Mouse (Mus musculus) hindbrain, embryonic 10.5 days (tissue): ENCODE data around the gene Fdxacb1. TPM values are rescaled to one million over a fixed set of nuclear protein-coding genes. Genes with fewer than 3 reads are reported as not detected.

Experiments used
- DNase-seq: peaks from one replicate; pipeline ENCODE4 v3.0.0-alpha.2; 2017; ENCODE audit warnings: low spot score
- H3K27ac ChIP-seq: fragments of 300-500 bp; sonication (generic); 2 replicates; pipeline ENCODE4 v1.5.1; 2016; ENCODE audit warnings: mild to moderate bottlenecking, moderate library complexity
- H3K27me3 ChIP-seq: fragments of 300-500 bp; sonication (generic); 2 replicates; pipeline ENCODE4 v1.6.1; 2016; ENCODE audit warnings: mild to moderate bottlenecking; ENCODE audit not compliant: poor library complexity, insufficient read depth, severe bottlenecking
- H3K36me3 ChIP-seq: fragments of 300-500 bp; sonication (generic); 2 replicates; pipeline ENCODE4 v1.6.1; 2016; ENCODE audit warnings: mild to moderate bottlenecking, moderate library complexity
- H3K4me1 ChIP-seq: fragments of 300-500 bp; sonication (generic); replicated peaks from 2 replicates; pipeline ENCODE4 v1.6.1; 2016; ENCODE audit warnings: mild to moderate bottlenecking
- H3K4me3 ChIP-seq: fragments of 300-500 bp; sonication (generic); 2 replicates; pipeline ENCODE4 v1.5.1; 2016; ENCODE audit warnings: mild to moderate bottlenecking, moderate library complexity
- H3K9me3 ChIP-seq: fragments of 300-500 bp; sonication (generic); 2 replicates; pipeline ENCODE4 v1.6.1; 2016; ENCODE audit warnings: mild to moderate bottlenecking, moderate library complexity
- WGBS: fragments of 180-500 bp; shearing (Covaris S2); methylation state at CpG from one replicate; pipeline ENCODE4 v1.1.7; 2016; 5-methylcytosine and 5-hydroxymethylcytosine counted together
- polyA plus RNA-seq: library from polyadenylated mRNA; unstranded; fragments of >200 nt; fragmentation: Nextera tagmentation; extraction: Ambion mirVana; gene quantifications from 2 replicates; pipeline ENCODE4 v1.2.1, GENCODE M21; 2016

Gene Fdxacb1
- polyA plus RNA-seq, 1 experiment from 2014 or later = 11.4 TPM

DNA sequence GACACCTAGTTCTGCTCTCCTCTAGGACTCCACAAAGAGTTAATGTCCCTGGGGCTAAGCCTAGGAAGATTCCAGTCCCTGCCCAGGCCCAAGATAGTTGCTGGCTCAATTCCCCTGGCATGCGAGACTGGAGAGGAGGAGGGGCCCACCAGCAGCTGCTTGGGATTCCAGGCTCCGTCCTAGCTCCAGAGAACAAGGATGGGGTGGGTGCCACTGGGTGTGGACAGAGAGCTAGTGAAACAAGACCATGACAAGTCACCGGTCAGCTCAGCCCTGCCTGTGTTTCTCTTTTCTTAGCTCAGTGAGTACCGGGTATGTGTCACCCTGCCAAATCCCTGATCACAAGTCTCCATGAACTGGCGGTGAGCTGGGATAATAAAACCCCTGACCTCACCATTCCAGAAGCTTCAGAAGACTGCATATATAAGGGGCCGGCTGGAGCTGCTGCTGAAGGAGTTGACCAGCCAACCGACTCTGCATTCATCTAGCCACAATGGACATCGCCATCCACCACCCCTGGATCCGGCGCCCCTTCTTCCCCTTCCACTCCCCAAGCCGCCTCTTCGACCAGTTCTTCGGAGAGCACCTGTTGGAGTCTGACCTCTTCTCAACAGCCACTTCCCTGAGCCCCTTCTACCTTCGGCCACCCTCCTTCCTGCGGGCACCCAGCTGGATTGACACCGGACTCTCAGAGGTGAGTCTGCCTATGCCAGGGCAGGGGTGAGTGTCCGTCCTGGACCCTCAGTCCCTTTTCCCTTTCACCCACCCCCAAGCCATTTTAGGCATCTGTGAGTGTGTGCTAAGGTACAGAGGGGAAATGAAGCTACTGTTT, 15.0 kb upstream of the Fdxacb1 start:
- H3K36me3 ChIP-seq = no peaks in the 10 kb centered on the region
- DNase-seq = no peak
- no peaks in the 10 kb centered on the region for H3K9me3 ChIP-seq
- peaks cover 10% of the 10 kb centered on the region for H3K4me1 ChIP-seq
- no peak overlapping the region for H3K4me3 ChIP-seq
- H3K27ac ChIP-seq = no peak overlapping the region
- WGBS = 72% methylated on average over 17 of the region's 17 CpGs
- H3K27me3 ChIP-seq = peaks cover 28% of the 10 kb centered on the region

DNA sequence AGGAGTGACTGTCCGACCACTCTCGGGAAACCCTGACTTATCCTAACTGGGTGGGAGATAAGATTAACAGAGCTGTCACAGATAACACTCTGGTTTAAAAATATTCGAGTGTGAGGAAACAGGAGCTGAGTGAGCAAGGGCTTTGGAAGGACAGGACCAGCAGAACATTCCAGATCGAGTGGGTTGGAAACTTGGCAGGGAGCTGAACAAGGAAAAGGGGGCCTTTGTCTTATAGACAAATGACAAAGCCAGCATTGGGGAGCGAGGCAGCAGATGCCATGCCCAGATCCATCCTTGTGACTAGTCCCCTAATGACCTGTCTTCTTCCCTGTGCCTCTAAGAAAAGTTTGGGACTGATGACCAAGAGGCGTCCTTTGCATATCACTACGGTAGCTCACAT, 14.1 kb upstream of the Fdxacb1 start:
- no peak for DNase-seq
- Histone ChIP-seq H3K9me3 (no peaks in the 10 kb centered on the region), H3K4me3 (no peak overlapping the region), H3K4me1 (peaks cover 10% of the 10 kb centered on the region), H3K27me3 (peaks cover 22% of the 10 kb centered on the region; the same call in 1 of the 2 replicates), H3K27ac (no peak overlapping the region), H3K36me3 (no peaks in the 10 kb centered on the region)
- 75% methylated on average over 7 of the region's 7 CpGs for WGBS

DNA sequence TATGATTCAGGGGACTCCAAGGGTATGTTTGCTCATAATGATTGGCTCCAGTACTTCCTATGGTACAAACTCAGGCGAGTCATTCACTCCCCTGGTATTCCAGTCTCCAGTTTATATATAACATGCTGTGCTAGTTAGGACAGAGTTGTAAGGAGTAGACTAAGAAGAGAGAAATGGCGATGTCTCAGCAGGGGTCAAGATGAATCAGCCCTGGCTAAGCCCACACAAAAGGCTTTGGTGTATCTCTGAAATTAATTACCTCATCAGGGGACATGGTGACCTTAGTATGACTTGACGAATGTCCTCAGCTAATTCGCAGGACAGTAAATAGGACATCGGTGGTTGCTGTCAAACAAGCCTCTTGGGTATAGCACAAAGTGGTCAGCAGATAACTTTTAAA, 11.3 kb upstream of the Fdxacb1 start:
- no peaks in the 10 kb centered on the region for H3K36me3 ChIP-seq
- H3K4me3 ChIP-seq = no peak overlapping the region
- DNase-seq = no peak
- H3K27me3 ChIP-seq = peaks cover 14% of the 10 kb centered on the region; the same call in 1 of the 2 replicates
- H3K4me1 ChIP-seq = peaks cover 4% of the 10 kb centered on the region; the same call in 1 of the 2 replicates
- no peaks in the 10 kb centered on the region for H3K9me3 ChIP-seq
- 55% methylated on average over 5 of the region's 5 CpGs for WGBS
- H3K27ac ChIP-seq = no peak overlapping the region

DNA sequence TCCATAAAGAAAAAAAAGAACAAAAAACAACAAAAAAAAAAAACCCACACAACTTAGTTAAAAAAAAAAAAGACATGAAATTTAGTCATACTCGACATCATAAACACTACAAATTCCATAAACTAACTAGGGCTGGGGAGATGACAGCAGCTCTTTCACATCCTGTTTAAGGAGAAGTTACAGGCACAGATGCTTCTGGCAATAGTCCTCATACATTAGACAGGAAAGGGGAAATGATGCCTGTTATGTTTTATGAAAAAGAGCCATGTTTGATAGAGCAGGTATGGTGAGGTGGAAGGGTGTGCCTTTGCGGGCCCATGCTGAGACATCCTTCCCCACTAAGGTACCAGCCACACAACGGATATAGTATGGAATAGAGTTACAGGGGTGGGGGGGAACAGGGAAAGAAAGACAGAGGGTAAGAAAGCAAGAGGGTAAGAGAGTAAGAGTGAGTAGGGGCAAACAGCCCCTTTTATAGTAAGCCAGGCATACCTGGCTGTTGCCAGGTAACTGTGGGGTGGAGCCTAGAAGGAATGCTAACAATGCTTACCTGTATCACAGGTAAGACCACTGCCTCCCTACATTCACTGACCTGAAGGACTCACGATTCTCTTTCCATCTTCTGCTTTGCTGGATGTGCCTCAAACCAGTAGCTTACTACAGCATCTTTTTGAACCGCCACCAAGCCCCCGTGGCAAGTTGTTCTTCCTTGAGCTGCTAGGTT, 6.4 kb upstream of the Fdxacb1 start:
- H3K4me1 ChIP-seq = no peaks in the 10 kb centered on the region
- no peaks in the 10 kb centered on the region for H3K36me3 ChIP-seq
- H3K27ac ChIP-seq = no peak overlapping the region
- WGBS = 66% methylated on average over 6 of the region's 6 CpGs
- no peak overlapping the region for H3K4me3 ChIP-seq
- H3K27me3 ChIP-seq = no peaks in the 10 kb centered on the region
- no peak for DNase-seq
- H3K9me3 ChIP-seq = no peaks in the 10 kb centered on the region

DNA sequence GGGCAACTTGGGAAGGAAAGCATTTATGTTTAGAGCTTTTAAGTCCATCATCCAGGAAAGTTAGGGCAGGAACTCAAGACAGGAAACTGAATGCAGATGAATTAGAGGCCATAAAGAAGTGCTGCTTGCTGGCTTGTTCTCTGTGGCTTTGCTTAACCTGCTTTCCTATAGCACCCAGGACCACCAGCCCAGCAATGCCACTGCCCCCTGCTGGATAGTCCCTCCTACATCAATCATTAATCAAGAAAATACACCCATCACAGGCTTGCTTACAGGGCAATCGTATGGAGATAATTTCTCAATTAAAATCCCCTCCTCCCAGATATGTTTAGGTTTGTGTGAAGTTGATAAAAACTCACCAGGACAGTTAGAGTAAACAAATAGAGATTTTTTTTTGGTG, 4.7 kb upstream of the Fdxacb1 start:
- no peak overlapping the region for H3K4me3 ChIP-seq
- H3K9me3 ChIP-seq = no peaks in the 10 kb centered on the region
- no peaks in the 10 kb centered on the region for H3K36me3 ChIP-seq
- DNase-seq = peak; percentile 38
- H3K4me1 ChIP-seq = peaks cover 7% of the 10 kb centered on the region
- 79% methylated on average over 1 of the region's 1 CpGs for WGBS
- no peaks in the 10 kb centered on the region for H3K27me3 ChIP-seq
- no peak overlapping the region for H3K27ac ChIP-seq

DNA sequence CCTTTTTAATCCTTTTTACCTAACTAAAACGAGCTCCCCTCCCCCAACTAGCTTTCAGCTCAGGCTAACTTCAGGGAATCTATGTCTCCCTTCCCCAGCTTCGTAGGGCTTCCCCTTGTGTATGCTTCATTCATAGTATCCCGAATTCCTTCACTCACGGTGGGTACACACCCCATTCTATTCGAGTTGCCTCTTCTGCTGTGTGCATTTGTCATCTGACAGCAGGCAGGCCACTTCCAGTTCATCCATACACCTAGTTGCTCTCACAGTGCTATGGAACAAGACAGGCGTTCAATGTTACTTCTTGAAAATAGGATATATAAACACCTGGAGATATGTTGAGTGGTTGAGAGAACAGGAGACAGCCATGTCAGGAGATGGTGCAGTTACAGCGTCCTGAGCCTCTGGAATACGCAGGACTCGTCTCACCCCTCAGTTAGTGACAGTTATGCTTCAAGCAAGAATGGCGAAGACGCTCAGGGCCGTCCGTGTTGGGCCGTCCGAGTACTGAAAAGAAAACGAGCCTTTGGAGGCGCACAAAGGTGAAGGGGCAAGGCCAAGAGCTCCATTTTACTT, 417 bp upstream of the Fdxacb1 start:
- peaks cover 21% of the 10 kb centered on the region for H3K4me1 ChIP-seq
- peak overlapping the region; percentile 94 for H3K27ac ChIP-seq
- 6% methylated on average over 17 of the region's 17 CpGs for WGBS
- no peaks in the 10 kb centered on the region for H3K27me3 ChIP-seq
- H3K4me3 ChIP-seq = peak overlapping the region; percentile 69
- no peaks in the 10 kb centered on the region for H3K9me3 ChIP-seq
- H3K36me3 ChIP-seq = peaks cover 11% of the 10 kb centered on the region
- no peak for DNase-seq

DNA sequence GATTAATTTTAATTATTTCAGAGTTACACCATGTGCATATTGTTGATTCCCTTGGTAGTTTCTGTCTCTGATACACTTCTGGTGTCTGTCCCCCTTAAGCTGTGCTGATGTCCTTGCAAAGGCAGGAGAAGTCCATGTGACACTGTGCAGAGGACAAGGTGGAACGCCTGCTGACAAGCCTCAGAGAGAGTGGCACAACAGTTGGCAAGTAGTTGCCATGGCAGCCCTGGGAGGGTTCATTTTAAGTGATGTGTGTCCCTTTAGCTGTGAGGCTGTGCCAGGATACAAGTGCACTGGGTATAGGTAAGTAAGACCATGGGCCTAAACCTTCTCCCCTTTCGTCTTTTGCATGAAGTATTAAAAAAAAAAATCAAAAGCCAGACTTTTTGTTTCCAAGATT, 2.0 kb downstream of the Fdxacb1 start:
- Histone ChIP-seq H3K27me3 (no peaks in the 10 kb centered on the region), H3K4me1 (peaks cover 32% of the 10 kb centered on the region), H3K9me3 (no peaks in the 10 kb centered on the region), H3K27ac (no peak overlapping the region), H3K36me3 (peaks cover 11% of the 10 kb centered on the region), H3K4me3 (no peak overlapping the region)
- WGBS = 87% methylated on average over 2 of the region's 2 CpGs
- DNase-seq = no peak

DNA sequence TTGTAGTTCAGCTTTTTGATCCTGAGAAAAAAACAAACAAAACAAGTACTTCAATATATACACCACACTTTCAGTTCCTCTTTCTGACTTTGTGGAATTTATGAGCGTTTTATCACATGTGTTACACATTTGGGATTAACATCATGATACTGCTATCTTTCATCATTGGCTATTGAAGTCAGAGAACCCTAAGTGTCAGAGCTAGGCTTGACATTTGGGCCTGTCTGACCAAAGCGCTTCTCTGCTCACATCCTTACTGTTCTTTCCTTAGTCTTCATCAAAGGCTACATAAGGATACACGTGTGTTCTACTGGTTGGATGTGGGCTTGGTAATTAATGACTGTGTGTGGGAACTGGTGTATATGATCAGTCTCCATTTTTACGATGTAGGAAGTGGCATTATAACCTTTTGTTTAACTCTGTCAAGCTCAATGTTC, 6.0 kb downstream of the Fdxacb1 start:
- H3K9me3 ChIP-seq = no peaks in the 10 kb centered on the region

DNA sequence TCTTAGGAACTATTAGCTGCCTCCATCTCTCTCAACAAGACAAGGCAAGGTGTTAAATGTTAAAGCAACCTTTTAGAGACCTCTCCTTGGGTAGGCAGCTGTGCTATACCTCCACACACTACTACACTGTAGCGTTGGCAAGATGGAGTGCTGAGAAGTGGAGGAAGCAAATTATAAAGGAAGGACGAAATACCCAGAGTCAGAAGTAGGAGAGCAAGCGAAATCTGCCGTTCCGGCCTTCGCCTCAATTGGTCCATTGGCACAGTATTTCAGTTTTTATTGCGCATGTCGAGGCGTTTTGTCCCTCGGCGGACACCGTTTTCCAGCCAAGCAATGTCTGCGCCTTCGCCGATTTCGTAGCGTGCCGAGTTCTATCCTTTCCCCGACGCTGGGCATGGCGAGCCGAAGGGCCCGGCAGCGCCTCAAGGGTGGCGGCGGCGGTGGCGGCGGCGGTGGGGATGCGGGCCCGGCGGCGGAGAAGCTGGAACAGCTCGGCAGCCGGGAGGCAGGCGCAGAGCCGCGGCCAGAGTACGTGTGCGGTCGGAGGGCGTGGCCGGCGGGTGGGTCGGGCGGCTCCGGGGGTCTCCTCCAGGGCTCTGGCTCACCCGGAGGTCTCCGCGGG, 7.1 kb downstream of the Fdxacb1 start, which contains the start of the genes Alg9 and 1110032A03Rik:
Alg9 (plus strand) TSS at position 29 of the 622 bp plus-strand sequence.
1110032A03Rik (minus strand) TSS at position 530 of the 622 bp plus-strand sequence.
- Histone ChIP-seq H3K27ac (peak within 1 kb of the TSS; percentile 95), H3K9me3 (no peaks in the 10 kb centered on the region), H3K27me3 (no peaks in the 10 kb centered on the region), H3K36me3 (peaks cover 37% of the 10 kb centered on the region), H3K4me1 (peaks cover 24% of the 10 kb centered on the region), H3K4me3 (peak within 1 kb of the TSS; percentile 97)
- under 1% methylated on average over 51 of the region's 51 CpGs for WGBS
- peak; percentile 90 for DNase-seq

More for the DNA sequence above, 6.0 kb downstream of the Fdxacb1 start:
- peak overlapping the region; percentile 97; the same call in 1 of the 2 replicates for H3K4me3 ChIP-seq
- no peak overlapping the region for H3K27ac ChIP-seq
- peaks cover 32% of the 10 kb centered on the region for H3K4me1 ChIP-seq
- no peaks in the 10 kb centered on the region for H3K27me3 ChIP-seq
- no peak for DNase-seq
- 82% methylated on average over 4 of the region's 4 CpGs for WGBS
- peaks cover 26% of the 10 kb centered on the region for H3K36me3 ChIP-seq

DNA sequence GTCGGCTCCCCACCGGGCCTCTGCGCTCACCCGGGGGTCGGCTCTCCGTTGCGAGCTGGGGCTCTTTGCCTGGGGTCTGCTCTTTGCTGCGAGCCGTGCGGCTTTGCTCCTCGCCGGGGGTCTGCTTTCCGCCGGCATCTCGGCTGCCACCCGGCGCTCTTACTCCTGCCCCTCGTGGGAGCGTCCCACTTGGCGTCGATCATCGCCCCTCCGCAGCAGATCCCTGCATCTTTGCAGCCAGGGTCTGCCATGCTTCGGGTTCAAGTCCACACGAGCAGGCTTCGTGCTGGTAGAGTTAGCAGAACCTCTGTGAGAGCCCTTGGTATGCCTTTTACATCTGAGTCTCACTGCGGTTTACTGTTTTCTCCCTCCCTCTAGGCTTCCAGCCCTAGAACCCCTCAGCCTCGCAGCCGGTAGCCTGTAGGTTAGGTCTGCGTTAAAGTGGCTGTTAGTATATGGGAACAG, 7.7 kb downstream of the Fdxacb1 start:
- DNase-seq = no peak
- 1% methylated on average over 30 of the region's 30 CpGs for WGBS
- H3K4me3 ChIP-seq = peak overlapping the region; percentile 97
- H3K4me1 ChIP-seq = peaks cover 24% of the 10 kb centered on the region
- no peaks in the 10 kb centered on the region for H3K27me3 ChIP-seq
- peak overlapping the region; percentile 95 for H3K27ac ChIP-seq
- H3K36me3 ChIP-seq = peaks cover 40% of the 10 kb centered on the region
- no peaks in the 10 kb centered on the region for H3K9me3 ChIP-seq

DNA sequence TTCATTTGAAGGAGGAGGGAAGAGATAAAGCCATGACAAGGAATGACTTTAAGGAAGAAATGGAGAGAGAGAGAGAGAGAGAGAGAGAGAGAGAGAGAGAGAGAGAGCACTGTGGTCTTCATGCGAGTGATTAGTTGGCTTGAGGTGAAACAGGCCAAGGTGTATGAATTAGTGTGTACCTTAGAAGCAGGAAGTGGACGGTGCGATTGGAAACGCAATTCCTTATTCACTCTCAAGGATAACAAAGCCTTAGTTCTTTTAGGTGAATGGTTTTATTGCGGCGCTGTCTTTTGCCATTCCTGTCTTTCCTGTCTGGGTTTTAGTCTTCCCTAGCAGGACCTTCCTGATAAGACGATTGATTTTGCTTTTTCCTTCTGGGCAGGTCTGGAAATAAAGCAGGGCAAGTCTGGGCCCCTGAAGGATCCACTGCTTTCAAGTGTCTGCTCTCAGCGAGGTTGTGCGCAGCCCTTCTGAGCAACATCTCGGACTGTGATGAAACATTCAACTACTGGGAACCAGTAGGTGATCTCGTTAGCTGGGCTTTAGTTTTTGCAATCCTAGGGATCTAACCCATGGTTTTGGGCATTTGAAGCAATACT, 8.2 kb downstream of the Fdxacb1 start:
- peak overlapping the region; percentile 95 for H3K27ac ChIP-seq
- no peak for DNase-seq
- H3K27me3 ChIP-seq = no peaks in the 10 kb centered on the region
- H3K4me3 ChIP-seq = peak overlapping the region; percentile 97
- H3K36me3 ChIP-seq = peaks cover 45% of the 10 kb centered on the region
- no peaks in the 10 kb centered on the region for H3K9me3 ChIP-seq
- peaks cover 24% of the 10 kb centered on the region for H3K4me1 ChIP-seq
- 78% methylated on average over 11 of the region's 11 CpGs for WGBS

DNA sequence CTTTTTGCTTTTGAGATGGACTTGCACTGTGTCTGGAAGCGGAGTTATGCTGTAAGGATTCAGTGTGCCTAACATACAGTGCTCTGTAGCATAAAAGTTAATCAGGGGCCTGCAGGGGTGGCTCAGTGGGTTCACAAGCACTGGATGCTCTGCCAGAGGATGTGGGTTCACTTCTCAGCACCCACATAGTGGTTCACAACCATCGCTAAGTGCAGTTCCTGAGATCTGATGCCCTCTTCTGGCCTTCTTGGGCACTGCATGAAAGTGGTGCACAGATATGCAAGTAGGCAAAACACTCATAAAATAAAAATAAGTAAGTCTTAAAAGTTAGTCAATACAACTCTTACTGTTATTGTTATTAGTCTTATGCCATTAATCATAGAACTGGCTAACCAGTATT, 14.1 kb downstream of the Fdxacb1 start:
- 69% methylated on average over 2 of the region's 2 CpGs for WGBS
- no peaks in the 10 kb centered on the region for H3K4me1 ChIP-seq
- H3K4me3 ChIP-seq = no peak overlapping the region
- H3K27ac ChIP-seq = no peak overlapping the region
- H3K9me3 ChIP-seq = no peaks in the 10 kb centered on the region
- peaks cover 96% of the 10 kb centered on the region for H3K36me3 ChIP-seq
- H3K27me3 ChIP-seq = no peaks in the 10 kb centered on the region
- peak; percentile 42 for DNase-seq
